Mouse (Mus musculus) thymus, postnatal 10 days (tissue): ENCODE measurements around the gene Hnf1b.
A peak's percentile ranks its signal among the peaks of the same experiment; 100 is the strongest.

Experiments
- DNase-seq, 2 experiments: peaks; one replicate each; pipeline ENCODE4 v3.0.0; 2021; ENCODE audit warnings: low spot score in 2 of 2

The Hnf1b gene

DNA sequence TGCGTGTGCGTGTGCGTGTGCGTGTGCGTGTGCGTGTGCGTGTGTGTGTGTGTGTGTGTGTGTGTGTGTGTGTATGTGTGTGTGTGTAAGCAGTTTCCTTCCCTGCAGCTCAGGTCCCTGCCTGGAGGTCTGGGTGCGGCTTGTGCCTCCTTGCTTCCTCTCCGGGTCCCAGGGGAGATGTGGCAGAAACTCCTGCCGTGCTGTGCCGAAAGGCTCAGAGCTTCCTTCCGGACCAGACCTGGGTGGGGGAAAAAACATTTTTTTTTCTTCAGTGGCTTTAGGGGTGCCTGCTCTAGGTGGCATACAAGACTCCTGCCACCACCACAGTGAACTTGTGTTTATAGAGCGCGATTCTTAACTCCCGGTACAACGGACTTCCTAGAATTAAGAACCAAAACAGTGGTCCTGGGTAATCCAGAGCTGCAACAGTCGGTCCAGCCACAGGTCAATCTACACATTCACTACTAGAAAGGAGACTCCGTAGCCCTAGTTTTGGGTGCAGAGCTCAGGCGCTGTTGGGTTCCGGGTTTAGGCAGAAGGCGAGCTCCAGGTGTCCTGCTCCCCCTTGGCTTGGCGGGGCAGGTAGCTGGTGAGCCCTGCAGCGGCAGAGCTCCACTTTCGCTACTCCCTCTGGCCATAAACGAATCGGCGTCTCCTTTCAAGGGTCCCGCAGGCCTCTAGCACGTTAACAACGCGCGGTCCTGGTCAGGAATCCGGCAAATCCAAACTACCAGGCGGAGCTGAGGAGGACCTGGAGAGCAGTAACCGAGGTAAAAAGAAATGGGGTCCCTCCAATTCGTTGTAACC is at the start of gene Hnf1b:
Hnf1b (plus strand) TSS at position 535 of the 807 bp plus-strand sequence.
- no peak for DNase-seq

DNA sequence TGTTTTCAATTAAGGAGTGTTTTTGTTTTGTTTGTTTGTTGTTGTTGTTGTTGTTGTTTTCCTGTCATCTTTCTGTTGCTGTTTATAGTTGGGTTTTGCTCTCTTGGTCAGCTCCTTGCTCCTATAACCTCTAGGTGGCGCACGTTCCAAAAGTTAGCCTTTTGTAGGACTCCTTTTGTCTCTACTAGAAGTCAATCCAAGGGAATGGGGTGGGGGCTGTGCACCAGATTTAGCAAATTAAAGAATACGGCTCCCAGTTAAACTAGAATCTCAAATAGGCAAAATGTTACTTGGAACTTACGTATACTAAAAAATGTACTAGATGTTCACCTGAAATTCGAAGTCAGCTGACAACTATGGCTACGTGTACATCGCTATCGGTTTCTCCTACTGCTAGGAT is 47.7 kb upstream of the Hnf1b start:
- DNase-seq = peak in 1 of 2 experiments; percentile 37

DNA sequence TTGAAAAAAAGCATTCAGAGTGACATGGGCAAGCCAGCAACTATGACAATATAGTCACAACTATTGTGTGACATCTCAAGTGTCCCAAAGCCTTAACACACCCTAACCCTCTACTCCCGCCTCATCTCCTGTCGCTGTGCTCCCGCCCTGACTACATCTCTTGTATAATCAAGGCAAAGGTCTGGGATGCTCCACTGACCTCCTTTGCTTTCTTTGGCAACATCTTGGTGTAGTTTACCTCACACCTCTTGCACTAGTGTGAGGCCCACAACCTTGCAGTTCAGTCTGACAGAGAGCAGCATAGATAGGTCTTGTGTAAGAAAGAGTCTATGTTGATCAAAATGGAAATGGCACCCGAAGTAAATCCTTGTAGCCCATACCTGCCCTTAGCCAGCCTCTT is 47.3 kb upstream of the Hnf1b start:
- DNase-seq = no peak

DNA sequence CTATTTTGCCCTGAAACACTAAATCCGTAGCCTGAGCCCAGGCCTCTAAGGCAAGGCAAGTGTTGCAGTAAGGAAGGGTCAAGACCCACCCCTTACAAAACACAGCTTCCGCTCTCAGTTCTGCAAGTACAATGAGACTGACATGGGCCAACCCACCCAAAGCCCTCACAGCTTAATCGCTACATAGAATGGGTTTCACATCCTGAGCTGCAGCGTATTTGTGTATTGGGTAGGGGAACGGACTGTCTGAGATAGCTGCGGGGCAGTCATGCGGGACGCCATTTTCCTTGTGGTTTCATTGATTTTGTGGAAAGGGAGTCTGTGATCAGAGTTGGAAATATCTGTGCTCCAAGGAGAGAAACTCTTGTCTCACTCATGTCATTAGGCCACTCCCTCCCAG is 39.4 kb upstream of the Hnf1b start:
- DNase-seq = no peak

DNA sequence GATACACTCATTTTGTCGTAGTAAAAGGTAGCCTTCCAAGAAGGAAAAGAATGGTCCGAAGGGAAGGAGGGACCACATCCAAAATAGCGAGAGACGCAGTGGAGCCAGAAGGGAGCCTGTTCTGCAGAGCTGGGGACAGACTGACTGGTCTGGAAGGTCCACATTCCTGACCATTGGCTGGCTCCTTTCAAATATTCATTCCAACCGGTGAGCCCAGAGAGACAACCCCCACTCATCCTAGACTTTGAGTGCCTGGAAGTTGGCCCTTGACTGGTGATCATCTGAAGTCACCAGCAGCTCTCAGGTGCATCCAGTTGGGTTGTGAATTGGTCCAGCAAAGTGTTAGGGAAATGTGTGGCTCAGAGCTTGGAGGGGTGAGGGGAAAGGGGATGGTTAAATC is 34.7 kb upstream of the Hnf1b start:
- DNase-seq = no peak

DNA sequence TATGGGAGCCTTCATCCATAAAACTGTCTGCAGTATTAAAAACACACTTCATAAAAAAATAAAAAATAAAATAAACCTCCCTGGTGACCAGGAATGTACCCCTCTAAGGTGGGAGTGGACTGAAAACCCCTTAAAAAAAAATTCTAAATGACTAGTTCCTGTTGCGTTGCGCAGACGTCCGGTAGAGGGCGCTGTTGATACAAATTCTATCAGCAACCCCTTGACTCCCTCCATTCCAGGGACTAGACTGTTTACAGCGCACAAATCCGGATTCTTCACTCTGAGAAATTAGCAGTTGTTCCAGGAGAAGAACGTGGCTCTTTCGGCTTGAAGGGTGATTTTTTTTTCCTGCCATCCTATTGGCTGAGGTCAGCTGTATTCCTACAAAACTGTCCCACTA is 34.2 kb upstream of the Hnf1b start:
- peak in 1 of 2 experiments; percentile 38 for DNase-seq

DNA sequence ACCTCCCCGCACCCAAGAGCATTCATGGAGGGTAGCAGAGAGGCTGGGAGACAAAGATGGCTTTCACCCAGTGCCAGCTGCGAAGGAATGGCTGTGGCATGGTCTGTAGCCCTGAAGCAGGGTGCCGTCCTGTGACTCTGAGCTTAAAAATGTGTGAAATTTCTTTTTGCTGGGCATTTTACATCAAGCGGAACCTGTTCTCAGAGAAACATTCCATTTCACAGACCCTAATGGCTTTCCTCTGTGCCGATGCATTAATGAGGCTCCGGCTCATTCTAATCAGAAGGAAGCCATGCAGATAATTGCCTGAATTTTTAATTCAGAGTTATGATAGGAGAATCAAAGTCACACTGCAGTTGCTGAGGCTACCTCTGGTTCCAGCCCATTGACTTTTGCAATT is 32.8 kb upstream of the Hnf1b start:
- DNase-seq = no peak

DNA sequence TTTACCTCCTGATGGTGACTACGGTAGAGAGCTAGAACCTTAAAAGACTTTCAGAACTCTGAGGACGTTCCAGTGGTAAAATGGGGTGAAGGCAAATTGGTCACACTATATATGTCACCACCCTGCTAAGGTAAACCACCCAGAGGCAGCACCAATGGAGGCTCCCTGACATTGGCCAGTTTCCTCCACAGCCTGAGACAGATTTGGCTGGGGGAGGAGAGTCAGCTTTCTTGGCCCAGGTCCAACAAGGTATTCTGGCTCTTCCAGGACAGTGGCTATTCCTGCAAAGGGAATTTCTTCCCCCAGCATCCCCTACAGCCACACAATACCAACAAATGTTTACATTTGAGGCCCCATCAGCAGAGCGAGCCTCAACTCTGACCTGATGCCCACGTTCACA is 31.9 kb upstream of the Hnf1b start:
- DNase-seq = no peak

DNA sequence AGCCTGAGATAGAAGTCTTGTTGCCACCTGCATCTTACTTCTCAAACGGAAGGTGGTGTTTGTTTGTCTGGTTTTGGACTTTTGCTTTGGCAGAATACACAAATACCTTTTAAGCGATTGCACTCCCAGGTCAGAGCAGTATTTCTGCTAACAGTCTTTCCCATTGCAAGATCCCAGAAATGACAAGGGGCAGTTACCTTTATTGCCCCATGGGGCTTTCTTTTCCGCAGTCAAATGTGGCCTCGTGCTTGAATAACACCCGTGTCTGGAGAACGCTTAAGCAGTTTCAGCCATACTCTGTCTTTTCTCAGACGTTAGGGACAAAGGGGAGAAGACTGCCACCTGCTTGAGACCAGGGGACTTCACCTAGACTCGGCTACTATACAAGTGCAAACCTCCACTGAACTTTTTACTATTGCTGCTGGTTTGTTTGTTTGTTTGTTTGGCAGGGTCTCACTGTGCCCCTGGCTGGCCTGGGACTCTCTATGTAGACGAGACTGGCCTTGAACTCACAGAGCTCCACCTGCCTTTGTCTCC is 31.2 kb upstream of the Hnf1b start:
- DNase-seq = no peak

DNA sequence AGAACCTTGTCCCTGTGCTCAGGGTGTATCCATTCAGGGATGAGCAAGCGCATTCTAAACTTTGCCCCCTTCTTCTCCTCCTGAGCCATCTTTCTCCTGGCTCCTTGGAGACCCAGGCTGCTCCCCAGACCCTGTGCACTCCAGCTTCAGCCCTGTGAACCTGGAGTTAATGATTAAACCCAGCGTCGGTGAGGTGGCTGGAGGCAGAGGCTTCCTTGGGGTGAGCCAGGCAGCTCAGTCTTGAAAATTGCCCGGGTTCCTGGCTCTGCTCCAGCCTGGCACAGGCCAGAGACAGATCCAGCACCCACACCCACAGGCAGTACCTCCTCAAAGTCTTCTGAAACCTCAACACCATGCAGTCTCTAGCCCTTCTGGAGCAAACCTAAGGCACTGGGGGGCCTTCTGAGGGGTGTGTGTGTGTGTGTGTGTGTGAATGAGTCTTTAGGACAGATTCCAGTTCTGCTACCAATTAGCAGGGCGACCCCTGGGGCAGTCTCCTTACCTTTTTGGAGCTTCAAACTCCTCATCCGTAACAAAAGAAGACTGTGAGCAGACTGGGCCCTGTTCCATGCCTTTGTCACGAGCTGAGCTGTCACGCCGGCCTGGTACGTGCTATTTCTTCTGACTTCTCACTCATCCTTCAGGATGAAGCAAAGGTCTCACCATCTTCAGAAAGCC is 29.9 kb upstream of the Hnf1b start:
- no peak for DNase-seq

DNA sequence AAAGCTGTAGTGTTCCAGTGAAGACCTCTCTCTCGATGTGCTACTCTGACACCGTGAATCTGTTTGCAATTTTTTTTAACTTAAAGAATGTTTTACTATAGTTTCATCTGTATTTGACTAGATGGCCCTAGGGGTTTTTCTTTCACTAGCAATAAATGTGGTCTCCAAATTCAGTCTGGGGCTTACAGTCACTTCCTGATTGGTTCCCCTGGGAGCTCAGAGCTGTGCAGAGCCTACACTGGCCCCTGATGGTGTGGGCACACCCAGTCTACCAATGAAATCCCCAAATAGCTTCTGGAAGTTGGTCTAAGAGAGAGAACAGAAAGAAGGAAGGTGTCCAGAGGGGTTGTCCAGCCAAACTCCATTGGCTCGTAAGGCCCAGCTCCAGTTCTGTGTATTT is 23.7 kb upstream of the Hnf1b start:
- no peak for DNase-seq

DNA sequence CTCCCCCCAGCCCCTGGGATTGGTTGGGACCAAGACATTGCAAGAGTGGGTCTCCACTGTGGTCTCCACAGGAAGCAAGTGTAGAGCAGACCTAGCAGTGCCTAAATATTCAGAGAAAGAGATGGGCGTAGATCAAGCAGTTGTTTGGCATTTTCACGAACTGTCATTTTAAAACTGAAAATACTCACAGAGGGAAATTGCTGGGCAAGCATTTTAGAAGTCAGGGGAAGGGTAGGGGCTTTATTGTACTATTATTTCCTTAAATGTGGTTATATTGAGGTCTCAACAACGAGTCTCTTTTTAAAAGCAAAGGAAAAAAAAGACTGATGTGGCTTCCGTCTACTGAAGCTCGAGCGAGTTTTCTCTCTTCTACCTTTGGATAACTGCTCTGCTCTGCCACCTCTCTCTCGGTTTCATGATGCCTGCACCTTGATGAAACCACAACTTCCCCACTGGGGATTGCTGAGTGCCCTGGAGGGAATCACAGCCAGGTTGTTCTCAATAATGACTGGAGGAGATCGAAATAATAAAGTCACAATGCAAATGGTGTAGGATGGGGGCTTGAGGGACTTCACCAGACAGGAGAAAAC is 21.2 kb upstream of the Hnf1b start:
- DNase-seq = no peak

DNA sequence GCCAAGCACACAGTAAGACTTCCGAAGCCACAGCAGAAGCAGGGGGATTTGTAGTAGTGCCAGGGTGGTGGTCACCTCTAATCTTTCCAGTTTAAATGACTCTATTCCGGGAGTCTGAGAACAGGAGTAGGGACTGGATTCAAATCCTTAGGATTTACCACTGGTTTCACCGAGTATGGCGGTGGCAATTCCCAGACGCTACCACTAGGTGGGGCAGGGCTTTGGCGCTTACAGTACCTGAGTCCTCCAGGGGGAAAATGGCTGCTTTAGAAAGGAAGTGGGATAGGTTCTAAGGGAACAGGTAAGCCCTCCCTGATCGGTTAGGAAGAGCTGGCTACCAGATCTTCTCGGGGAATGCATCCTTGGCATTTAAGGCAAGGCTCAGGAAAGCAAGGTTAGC is 17.5 kb upstream of the Hnf1b start:
- DNase-seq = peak in 1 of 2 experiments; percentile 48

DNA sequence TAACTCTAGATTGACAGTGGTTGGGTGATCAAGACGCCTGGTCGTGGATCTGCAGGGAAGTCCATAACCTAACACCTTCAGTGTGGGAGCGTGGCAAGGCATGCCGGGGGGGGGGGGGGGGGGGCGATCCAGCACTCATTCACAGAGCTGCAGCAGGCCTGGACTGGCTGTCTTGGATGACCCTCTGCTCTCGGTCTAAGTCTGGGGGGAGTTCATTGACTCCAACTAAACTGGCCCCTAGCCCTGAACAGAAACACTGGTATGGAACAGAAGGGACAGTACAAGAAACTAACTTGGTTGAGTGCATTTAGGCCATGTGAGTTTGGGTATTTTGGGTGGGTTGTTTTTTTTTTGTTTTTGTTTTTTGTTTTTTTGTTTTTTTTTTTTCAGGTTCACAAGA is 16.3 kb upstream of the Hnf1b start:
- DNase-seq = no peak

DNA sequence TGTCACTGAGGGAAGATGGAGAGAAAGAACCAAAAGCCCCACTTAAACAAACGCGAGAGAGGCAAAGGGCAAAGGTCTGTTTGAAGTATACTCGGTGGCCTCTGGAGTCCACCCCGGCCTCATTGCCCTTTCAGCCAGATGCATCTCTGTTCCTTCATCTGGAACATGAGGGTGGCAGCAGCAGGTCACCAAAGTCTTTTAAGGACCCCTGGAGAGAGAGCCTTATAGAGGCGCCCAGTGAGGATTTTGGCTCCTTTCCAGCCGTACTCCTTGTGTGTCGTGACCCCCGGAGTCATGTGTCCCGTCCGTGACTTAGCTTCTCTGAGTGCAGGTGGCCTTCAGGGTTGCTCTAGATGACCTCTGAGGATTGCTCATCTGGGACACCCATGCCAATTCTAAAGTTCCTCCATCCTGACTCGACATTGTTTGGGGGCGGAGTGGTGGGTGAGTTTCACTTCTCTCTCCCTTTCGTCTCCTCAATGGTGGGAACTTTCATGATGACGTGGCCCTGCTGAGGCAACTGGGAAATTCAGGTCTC is 15.8 kb upstream of the Hnf1b start:
- DNase-seq = no peak

DNA sequence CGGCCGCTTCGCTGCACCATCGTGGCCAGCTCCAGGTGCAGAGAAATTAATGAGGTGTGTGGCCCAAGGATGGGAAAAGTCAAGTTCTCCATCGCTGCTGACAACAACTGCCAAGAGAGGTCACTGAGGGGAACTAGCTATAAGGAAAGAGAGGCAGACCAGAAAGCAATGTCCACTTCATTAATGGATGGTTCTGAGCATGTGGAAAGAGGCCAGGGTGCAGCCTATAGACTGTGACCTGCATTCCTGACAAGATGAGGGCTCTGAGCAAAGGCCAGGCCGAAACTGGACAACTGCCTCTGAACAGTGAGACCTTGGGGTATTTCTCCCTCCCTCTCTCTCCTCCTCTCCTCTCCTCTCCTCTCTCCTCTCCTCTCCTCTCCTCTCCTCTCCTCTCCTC is 10.4 kb upstream of the Hnf1b start:
- no peak for DNase-seq

DNA sequence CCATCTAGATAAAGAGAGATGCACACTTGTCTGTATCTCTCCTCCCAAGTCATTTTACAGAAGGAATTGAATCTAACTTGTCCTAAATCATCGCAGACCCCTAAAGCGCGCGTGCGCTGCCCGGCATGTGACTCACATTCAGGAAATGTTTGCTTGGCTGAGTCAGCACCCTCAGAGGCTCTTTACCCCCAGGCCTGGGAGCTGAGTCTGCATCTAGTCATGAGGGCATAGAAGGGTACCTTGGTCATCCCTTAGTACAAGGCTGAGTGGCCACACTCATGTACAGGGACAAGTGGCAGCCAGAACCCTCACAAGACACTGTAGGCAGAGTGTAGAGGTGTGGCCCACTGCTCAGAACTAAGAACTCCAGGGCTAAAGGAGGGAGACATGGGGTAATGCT is 6.3 kb upstream of the Hnf1b start:
- DNase-seq = no peak

DNA sequence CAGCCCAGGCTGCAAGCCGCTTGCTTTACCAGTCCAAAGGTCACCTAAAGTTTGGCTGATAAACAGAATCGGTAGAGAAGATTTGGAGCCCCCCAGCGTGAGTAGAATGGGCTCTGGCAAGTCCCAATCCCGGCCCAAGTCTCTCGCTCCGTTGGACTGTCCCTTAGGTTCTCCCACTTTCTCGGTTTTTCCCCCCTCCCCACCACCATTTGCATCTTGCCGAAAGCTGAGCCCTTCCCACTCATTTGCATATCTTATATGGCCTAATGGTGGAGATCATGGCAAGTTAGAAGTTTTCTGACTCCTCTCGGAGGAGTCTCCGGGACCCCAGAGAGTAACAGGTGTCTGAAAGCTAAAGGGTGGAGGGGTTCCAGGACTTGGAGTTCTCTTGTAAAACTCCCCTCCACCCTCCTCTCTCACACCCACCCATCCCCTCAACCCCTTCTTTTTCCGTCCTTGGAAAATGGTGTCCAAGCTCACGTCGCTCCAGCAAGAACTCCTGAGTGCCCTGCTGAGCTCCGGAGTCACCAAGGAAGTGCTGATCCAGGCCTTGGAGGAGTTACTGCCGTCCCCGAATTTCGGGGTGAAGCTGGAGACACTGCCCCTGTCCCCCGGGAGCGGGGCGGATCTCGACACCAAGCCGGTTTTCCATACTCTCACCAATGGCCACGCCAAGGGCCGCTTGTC is 866 bp downstream of the Hnf1b start:
- DNase-seq = no peak

DNA sequence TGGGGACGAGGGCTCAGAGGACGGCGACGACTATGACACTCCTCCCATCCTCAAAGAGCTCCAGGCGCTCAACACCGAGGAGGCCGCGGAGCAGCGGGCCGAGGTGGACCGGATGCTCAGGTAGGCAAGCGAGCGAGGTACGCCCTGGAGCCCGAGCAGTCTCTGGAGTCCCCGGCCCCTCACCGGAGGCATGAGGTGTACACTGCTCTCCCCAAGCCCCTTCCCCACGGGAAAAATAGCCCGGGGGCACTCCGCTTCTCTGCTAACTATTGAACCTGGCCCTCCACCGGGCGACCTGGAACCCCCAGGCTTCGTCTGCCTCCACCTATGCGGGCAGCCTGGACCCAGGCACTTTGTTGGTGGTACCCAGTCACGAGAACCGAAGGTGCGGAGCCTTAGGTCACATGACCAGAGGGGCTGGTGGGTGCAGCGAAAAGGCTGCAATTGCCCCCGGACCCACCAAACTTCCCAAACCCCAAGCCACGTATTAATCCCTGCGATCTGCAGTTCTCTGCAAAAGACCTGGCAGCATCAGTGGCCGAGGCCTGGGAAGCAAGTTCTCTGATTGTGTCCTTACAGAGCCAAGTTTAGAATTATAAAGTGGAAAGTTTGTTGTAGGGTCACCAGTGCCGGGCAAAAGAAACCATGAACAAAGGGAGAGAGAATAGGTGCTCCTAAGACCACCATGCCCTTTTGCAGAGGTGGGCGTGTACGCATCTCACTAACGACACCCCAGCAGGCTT is 1.6 kb downstream of the Hnf1b start:
- no peak for DNase-seq

DNA sequence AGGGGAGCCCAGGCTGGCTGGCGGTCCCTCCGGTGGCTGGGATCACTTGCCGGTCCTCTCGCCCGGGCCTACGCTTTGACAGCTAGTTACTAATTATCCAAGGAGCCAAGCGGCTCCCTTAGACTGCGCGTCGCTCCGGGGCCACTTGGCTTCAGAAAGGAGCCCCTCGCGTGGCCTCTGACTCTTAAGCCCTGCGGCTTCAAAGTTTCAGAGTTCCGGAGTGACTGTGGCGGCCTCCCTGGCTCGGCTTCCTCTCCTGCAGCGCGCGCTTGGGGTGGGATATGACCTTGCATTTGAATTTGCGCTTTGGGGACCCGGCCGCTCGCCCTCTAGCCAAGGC is 2.1 kb downstream of the Hnf1b start:
- DNase-seq = no peak

DNA sequence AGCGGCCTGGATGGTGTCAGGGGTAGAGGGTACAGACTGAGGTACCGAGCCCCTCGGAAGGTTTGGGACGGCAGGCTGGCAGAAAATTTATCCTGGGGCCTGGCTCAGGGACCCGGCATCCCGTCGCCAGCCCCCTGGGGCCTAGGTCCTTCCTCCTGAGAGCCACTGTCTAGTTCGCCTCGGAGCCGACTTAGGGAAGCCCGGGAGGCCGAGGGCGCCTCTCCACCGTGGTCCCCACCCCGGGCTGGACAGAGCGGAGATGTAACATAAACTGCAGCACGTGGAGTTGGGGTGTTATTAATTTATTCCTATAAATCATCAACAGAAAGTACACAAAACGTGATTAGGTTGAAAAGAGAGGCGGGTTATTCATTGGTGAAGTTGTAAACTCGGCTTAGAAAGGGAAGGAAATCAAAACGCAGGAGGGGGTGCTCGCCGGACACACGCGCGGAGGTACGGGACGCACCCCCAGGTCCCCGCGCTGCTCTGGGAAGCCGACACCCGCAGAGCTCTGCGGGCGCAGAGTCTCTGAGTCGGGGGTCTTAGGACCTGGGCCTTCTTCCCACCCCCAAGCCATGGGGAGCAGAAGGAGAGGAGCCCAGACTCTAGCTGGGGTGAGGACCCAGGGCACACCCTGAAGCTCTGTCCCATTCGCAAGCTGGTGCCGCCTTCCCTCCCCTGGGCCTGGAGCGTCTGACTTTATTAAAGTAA is 2.8 kb downstream of the Hnf1b start:
- no peak for DNase-seq
